Mouse (Mus musculus) embryo, embryonic 11.5 days (tissue): ENCODE measurements around the gene Jsrp1.
A peak's percentile ranks its signal among the peaks of the same experiment; 100 is the strongest.

Experiments used
- DNase-seq: peaks from one replicate; pipeline ENCODE4 v3.0.0-alpha.2; 2012; ENCODE audit warnings: low read depth, low spot score

Gene Jsrp1

GRCm38 (mm10) chr10:80813366-80813765 lies at the start of gene Jsrp1:
Gene Jsrp1 (minus strand): TSS chr10:80813498.
- no peak for DNase-seq

GRCm38 (mm10) chr10:80862305-80862704 lies 49.0 kb upstream of the Jsrp1 start:
- no peak for DNase-seq

GRCm38 (mm10) chr10:80858350-80858935 lies 45.1 kb upstream of the Jsrp1 start:
- no peak for DNase-seq

GRCm38 (mm10) chr10:80857848-80858247 lies 44.5 kb upstream of the Jsrp1 start:
- no peak for DNase-seq

GRCm38 (mm10) chr10:80857386-80857785 lies 44.1 kb upstream of the Jsrp1 start:
- DNase-seq: no peak

- DNase-seq: no peak
These were observed 43.6 kb upstream of the Jsrp1 start for GRCm38 (mm10) chr10:80856908-80857307.

- DNase-seq: no peak
These were observed 43.0 kb upstream of the Jsrp1 start for GRCm38 (mm10) chr10:80856267-80856666.

- no peak for DNase-seq
These were observed 42.4 kb upstream of the Jsrp1 start for GRCm38 (mm10) chr10:80855749-80856073.

- peak; percentile 97 for DNase-seq
These were observed 41.8 kb upstream of the Jsrp1 start, which contains the start of the genes Lsm7 and Sppl2b for GRCm38 (mm10) chr10:80854913-80855748. Gene Lsm7 (minus strand): TSS chr10:80855209. Gene Sppl2b (plus strand): TSS chr10:80855275.

GRCm38 (mm10) chr10:80848571-80848970 lies 35.3 kb upstream of the Jsrp1 start:
- DNase-seq: no peak

- DNase-seq: no peak
These were observed 32.4 kb upstream of the Jsrp1 start for GRCm38 (mm10) chr10:80845732-80846131.

- DNase-seq: no peak
These were observed 31.9 kb upstream of the Jsrp1 start for GRCm38 (mm10) chr10:80845055-80845693.

- no peak for DNase-seq
These were observed 30.7 kb upstream of the Jsrp1 start, which contains the start of gene Lingo3 for GRCm38 (mm10) chr10:80843931-80844547. Gene Lingo3 (minus strand): TSS chr10:80844039.

- no peak for DNase-seq
These were observed 30.0 kb upstream of the Jsrp1 start for GRCm38 (mm10) chr10:80843087-80843930.

- DNase-seq: no peak
These were observed 29.0 kb upstream of the Jsrp1 start for GRCm38 (mm10) chr10:80842334-80842733.

GRCm38 (mm10) chr10:80841685-80842084 lies 28.4 kb upstream of the Jsrp1 start:
- DNase-seq: no peak

GRCm38 (mm10) chr10:80839848-80840247 lies 26.6 kb upstream of the Jsrp1 start:
- no peak for DNase-seq

- DNase-seq: no peak
These were observed 25.1 kb upstream of the Jsrp1 start for GRCm38 (mm10) chr10:80838346-80838912.

GRCm38 (mm10) chr10:80837827-80838226 lies 24.5 kb upstream of the Jsrp1 start:
- no peak for DNase-seq

- DNase-seq: no peak
These were observed 23.7 kb upstream of the Jsrp1 start for GRCm38 (mm10) chr10:80836949-80837379.

GRCm38 (mm10) chr10:80835617-80836016 lies 22.3 kb upstream of the Jsrp1 start:
- no peak for DNase-seq
